Mouse (Mus musculus): ENCODE measurements at regions not wholly inside any gene's neighbourhood (a gene's known extent, or its start where the extent isn't known, plus 50 kb on each side); places are given as distances from the start of the nearest gene placed in this dataset.

DNA sequence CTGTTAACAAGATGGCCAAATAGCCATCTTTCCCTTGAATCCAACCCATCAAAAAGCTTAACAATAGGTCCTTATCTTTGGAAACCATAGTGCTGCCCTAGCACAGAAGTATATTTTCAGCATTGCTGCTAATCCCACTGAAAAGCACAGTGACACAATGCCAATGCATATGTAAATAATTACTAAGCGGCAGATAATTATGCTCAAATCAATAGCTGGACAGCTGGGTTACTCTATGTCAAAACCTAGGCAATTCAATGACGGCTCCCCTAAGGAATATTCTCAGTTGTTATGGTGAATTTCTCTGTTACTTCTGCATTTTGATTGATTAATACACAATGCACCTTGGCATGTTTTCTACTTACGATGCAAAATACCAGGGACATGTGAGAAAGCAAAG lies 176.5 kb downstream of the Samd5 start:
- H3K4me2 ChIP-seq (ENCODE audit: low read length) = no peak overlapping the region
- peaks cover 17% of the 10 kb centered on the region for H3K4me1 ChIP-seq (ENCODE audit: control insufficient read depth, insufficient read depth, low read length)
- peak; percentile 15; the same call in 1 of the 2 replicates for ATAC-seq
- H3K27me3 ChIP-seq (replicated peaks; ENCODE audit: control insufficient read depth, insufficient read depth, low read length) = no peaks in the 10 kb centered on the region
- H3K36me3 ChIP-seq (ENCODE audit: control insufficient read depth, insufficient read depth, low read length) = no peaks in the 10 kb centered on the region
- no peak overlapping the region for H3K9ac ChIP-seq (ENCODE audit: low read length)
- H3K4me3 ChIP-seq (ENCODE audit: low read depth, low read length) = no peak overlapping the region
- DNase-seq (ENCODE audit: low spot score) = peak; percentile 27
- no peaks in the 10 kb centered on the region for H3K9me3 ChIP-seq (replicated peaks; ENCODE audit: control insufficient read depth, low read length)
- 21% methylated on average over 3 of the region's 3 CpGs for WGBS
- no peak overlapping the region for H3K27ac ChIP-seq (ENCODE audit: low read depth, low read length)

- Histone ChIP-seq H3K9ac (ENCODE audit: low read length) (no peak overlapping the region), H3K4me1 (ENCODE audit: control insufficient read depth, insufficient read depth, low read length) (peaks cover 15% of the 10 kb centered on the region), H3K4me2 (ENCODE audit: low read length) (no peak overlapping the region), H3K27me3 (replicated peaks; ENCODE audit: control insufficient read depth, insufficient read depth, low read length) (no peaks in the 10 kb centered on the region), H3K4me3 (ENCODE audit: low read depth, low read length) (no peak overlapping the region), H3K27ac (ENCODE audit: low read depth, low read length) (no peak overlapping the region), H3K36me3 (ENCODE audit: control insufficient read depth, insufficient read depth, low read length) (no peaks in the 10 kb centered on the region), H3K9me3 (replicated peaks; ENCODE audit: control insufficient read depth, low read length) (no peaks in the 10 kb centered on the region)
- ATAC-seq (no peak), DNase-seq (ENCODE audit: low spot score) (no peak)
- WGBS = 83% methylated on average over 1 of the region's 1 CpGs
Measured at GRCm38 (mm10) chr10:9497021-9497420, 178.0 kb downstream of the Samd5 start.

GRCm38 (mm10) chr10:9495143-9495651 lies 179.8 kb downstream of the Samd5 start:
- peak; percentile 75 for DNase-seq (ENCODE audit: low spot score)

GRCm38 (mm10) chr10:9490416-9490815 lies 184.6 kb downstream of the Samd5 start:
- H3K36me3 ChIP-seq (ENCODE audit: control insufficient read depth, insufficient read depth, low read length) = no peaks in the 10 kb centered on the region
- ATAC-seq (no peak), DNase-seq (ENCODE audit: low spot score) (no peak)
- H3K27me3 ChIP-seq (replicated peaks; ENCODE audit: control insufficient read depth, insufficient read depth, low read length) = no peaks in the 10 kb centered on the region
- H3K4me1 ChIP-seq (ENCODE audit: control insufficient read depth, insufficient read depth, low read length) = peaks cover 5% of the 10 kb centered on the region
- no peaks in the 10 kb centered on the region for H3K9me3 ChIP-seq (replicated peaks; ENCODE audit: control insufficient read depth, low read length)
- no peak overlapping the region for H3K9ac ChIP-seq (ENCODE audit: low read length)
- H3K27ac ChIP-seq (ENCODE audit: low read depth, low read length) = no peak overlapping the region
- H3K4me3 ChIP-seq (ENCODE audit: low read depth, low read length) = no peak overlapping the region
- WGBS = 87% methylated on average over 2 of the region's 2 CpGs
- no peak overlapping the region for H3K4me2 ChIP-seq (ENCODE audit: low read length)

More at GRCm38 (mm10) chr10:9495143-9495651, 179.8 kb downstream of the Samd5 start:
- WGBS = 2% methylated on average over 6 of the region's 6 CpGs
- Histone ChIP-seq H3K36me3 (ENCODE audit: control insufficient read depth, insufficient read depth, low read length) (no peaks in the 10 kb centered on the region), H3K4me3 (ENCODE audit: low read depth, low read length) (no peak overlapping the region), H3K9me3 (replicated peaks; ENCODE audit: control insufficient read depth, low read length) (no peaks in the 10 kb centered on the region), H3K4me2 (ENCODE audit: low read length) (no peak overlapping the region), H3K27ac (ENCODE audit: low read depth, low read length) (no peak overlapping the region), H3K4me1 (ENCODE audit: control insufficient read depth, insufficient read depth, low read length) (peaks cover 15% of the 10 kb centered on the region), H3K9ac (ENCODE audit: low read length) (no peak overlapping the region), H3K27me3 (replicated peaks; ENCODE audit: control insufficient read depth, insufficient read depth, low read length) (no peaks in the 10 kb centered on the region)
- peak; percentile 66 for ATAC-seq

- no peak for DNase-seq (ENCODE audit: low spot score)
- Histone ChIP-seq H3K27ac (ENCODE audit: low read depth, low read length) (no peak overlapping the region), H3K27me3 (replicated peaks; ENCODE audit: control insufficient read depth, insufficient read depth, low read length) (no peaks in the 10 kb centered on the region), H3K4me2 (ENCODE audit: low read length) (no peak overlapping the region), H3K4me1 (ENCODE audit: control insufficient read depth, insufficient read depth, low read length) (no peaks in the 10 kb centered on the region; the same call in 1 of the 2 replicates), H3K36me3 (ENCODE audit: control insufficient read depth, insufficient read depth, low read length) (no peaks in the 10 kb centered on the region), H3K9ac (ENCODE audit: low read length) (no peak overlapping the region), H3K4me3 (ENCODE audit: low read depth, low read length) (no peak overlapping the region), H3K9me3 (replicated peaks; ENCODE audit: control insufficient read depth, low read length) (no peaks in the 10 kb centered on the region)
- WGBS = 83% methylated on average over 6 of the region's 6 CpGs
- ATAC-seq = no peak
Measured at GRCm38 (mm10) chr10:9462361-9462760, 212.6 kb downstream of the Samd5 start.

- Histone ChIP-seq H3K9me3 (replicated peaks; ENCODE audit: control insufficient read depth, low read length) (no peaks in the 10 kb centered on the region), H3K4me2 (ENCODE audit: low read length) (no peak overlapping the region), H3K9ac (ENCODE audit: low read length) (no peak overlapping the region), H3K36me3 (ENCODE audit: control insufficient read depth, insufficient read depth, low read length) (no peaks in the 10 kb centered on the region), H3K4me1 (ENCODE audit: control insufficient read depth, insufficient read depth, low read length) (no peaks in the 10 kb centered on the region; the same call in 1 of the 2 replicates), H3K4me3 (ENCODE audit: low read depth, low read length) (no peak overlapping the region), H3K27ac (ENCODE audit: low read depth, low read length) (no peak overlapping the region), H3K27me3 (replicated peaks; ENCODE audit: control insufficient read depth, insufficient read depth, low read length) (no peaks in the 10 kb centered on the region)
- DNase-seq (ENCODE audit: low spot score) (peak; percentile 11), ATAC-seq (no peak)
- 83% methylated on average over 6 of the region's 6 CpGs for WGBS
Measured at GRCm38 (mm10) chr10:9459145-9459544, 215.9 kb downstream of the Samd5 start.

DNA sequence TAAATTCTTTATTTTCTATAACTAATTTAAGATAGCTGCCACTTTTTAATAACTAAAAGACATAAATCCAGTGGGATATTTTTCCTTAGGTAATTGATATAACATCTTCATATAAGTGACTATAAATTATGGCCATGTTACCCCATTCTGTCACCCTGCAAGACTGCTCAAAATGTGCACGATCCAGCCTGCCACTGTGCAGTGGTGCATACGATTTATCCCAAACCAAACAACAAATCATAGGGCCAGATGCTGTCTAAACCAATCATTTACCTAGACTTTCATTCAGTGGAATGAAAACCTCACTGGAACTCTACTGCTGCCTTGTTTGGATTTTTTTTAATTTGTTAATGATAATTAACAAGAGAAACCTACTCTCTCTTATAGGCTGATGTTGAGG lies 216.5 kb downstream of the Samd5 start:
- DNase-seq (ENCODE audit: low spot score) (no peak), ATAC-seq (no peak)
- no peaks in the 10 kb centered on the region; the same call in 1 of the 2 replicates for H3K4me1 ChIP-seq (ENCODE audit: control insufficient read depth, insufficient read depth, low read length)
- no peaks in the 10 kb centered on the region for H3K9me3 ChIP-seq (replicated peaks; ENCODE audit: control insufficient read depth, low read length)
- no peak overlapping the region for H3K4me3 ChIP-seq (ENCODE audit: low read depth, low read length)
- 85% methylated on average over 2 of the region's 2 CpGs for WGBS
- no peak overlapping the region for H3K27ac ChIP-seq (ENCODE audit: low read depth, low read length)
- H3K36me3 ChIP-seq (ENCODE audit: control insufficient read depth, insufficient read depth, low read length) = no peaks in the 10 kb centered on the region
- no peaks in the 10 kb centered on the region for H3K27me3 ChIP-seq (replicated peaks; ENCODE audit: control insufficient read depth, insufficient read depth, low read length)
- no peak overlapping the region for H3K4me2 ChIP-seq (ENCODE audit: low read length)
- no peak overlapping the region for H3K9ac ChIP-seq (ENCODE audit: low read length)

DNA sequence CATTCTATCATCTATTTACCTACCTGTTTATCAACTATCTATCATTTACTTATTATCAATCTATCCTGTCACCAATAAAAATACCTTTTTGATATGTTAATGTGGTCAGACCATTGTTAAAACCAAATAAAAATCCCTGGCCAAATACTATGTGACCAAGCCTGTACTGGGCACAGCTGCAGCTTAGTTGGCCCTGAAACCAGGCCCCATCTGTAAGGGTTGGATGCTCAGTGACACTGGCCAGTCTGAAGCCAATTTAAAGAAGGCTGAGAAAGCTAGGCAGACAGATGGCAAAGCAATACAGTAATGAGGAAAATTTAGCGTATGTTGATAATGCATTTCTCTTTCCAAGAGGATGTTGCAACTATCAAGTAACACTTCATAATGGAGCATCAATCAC lies 217.8 kb downstream of the Samd5 start:
- Histone ChIP-seq H3K4me1 (ENCODE audit: control insufficient read depth, insufficient read depth, low read length) (no peaks in the 10 kb centered on the region), H3K27me3 (replicated peaks; ENCODE audit: control insufficient read depth, insufficient read depth, low read length) (no peaks in the 10 kb centered on the region), H3K36me3 (ENCODE audit: control insufficient read depth, insufficient read depth, low read length) (no peaks in the 10 kb centered on the region), H3K9ac (ENCODE audit: low read length) (no peak overlapping the region), H3K27ac (ENCODE audit: low read depth, low read length) (no peak overlapping the region), H3K4me3 (ENCODE audit: low read depth, low read length) (no peak overlapping the region), H3K4me2 (ENCODE audit: low read length) (no peak overlapping the region), H3K9me3 (replicated peaks; ENCODE audit: control insufficient read depth, low read length) (no peaks in the 10 kb centered on the region)
- WGBS = 65% methylated on average over 1 of the region's 1 CpGs
- ATAC-seq (no peak; the same call in 1 of the 2 replicates), DNase-seq (ENCODE audit: low spot score) (peak; percentile 36)

- no peaks in the 10 kb centered on the region for H3K27me3 ChIP-seq (replicated peaks; ENCODE audit: control insufficient read depth, insufficient read depth, low read length)
- no peak overlapping the region for H3K9ac ChIP-seq (ENCODE audit: low read length)
- H3K36me3 ChIP-seq (ENCODE audit: control insufficient read depth, insufficient read depth, low read length) = no peaks in the 10 kb centered on the region
- no peaks in the 10 kb centered on the region for H3K9me3 ChIP-seq (replicated peaks; ENCODE audit: control insufficient read depth, low read length)
- DNase-seq (ENCODE audit: low spot score) = no peak
- no peak overlapping the region for H3K27ac ChIP-seq (ENCODE audit: low read depth, low read length)
- no peak for ATAC-seq
- H3K4me2 ChIP-seq (ENCODE audit: low read length) = no peak overlapping the region
- no peaks in the 10 kb centered on the region for H3K4me1 ChIP-seq (ENCODE audit: control insufficient read depth, insufficient read depth, low read length)
- WGBS = 64% methylated on average over 4 of the region's 4 CpGs
- H3K4me3 ChIP-seq (ENCODE audit: low read depth, low read length) = no peak overlapping the region
Measured at GRCm38 (mm10) chr10:9439072-9439471, 235.9 kb downstream of the Samd5 start.
